Mouse (Mus musculus): ENCODE measurements around the gene Naip1.
"Not testable (repeated sequence)": the region's sequence is repeated elsewhere in the genome, so short reads cannot be mapped to it uniquely, and the experiment has no call there.

Gene Naip1

GRCm38 (mm10) chr13:100409825-100410224, 42.8 kb downstream of the Naip1 start:
- in situ Hi-C loops (cut with MboI; ENCODE audit: low pct_unique_long_range_greater_than_20kb in 1 of 2, low sequenced_read_pairs in 2 of 2, unreplicated experiment in 1 of 2): no loop called here

GRCm38 (mm10) chr13:100409181-100409580, 43.5 kb downstream of the Naip1 start:
- in situ Hi-C loops (cut with MboI; ENCODE audit: low pct_unique_long_range_greater_than_20kb in 1 of 2, low sequenced_read_pairs in 2 of 2, unreplicated experiment in 1 of 2): no loop called here

- in situ Hi-C loops (cut with MboI; ENCODE audit: low pct_unique_long_range_greater_than_20kb in 1 of 2, low sequenced_read_pairs in 2 of 2, unreplicated experiment in 1 of 2): no loop called here
Measured at GRCm38 (mm10) chr13:100408242-100408641, 44.4 kb downstream of the Naip1 start.

- in situ Hi-C loops (cut with MboI; ENCODE audit: low pct_unique_long_range_greater_than_20kb in 1 of 2, low sequenced_read_pairs in 2 of 2, unreplicated experiment in 1 of 2): not testable (repeated sequence)
Measured at GRCm38 (mm10) chr13:100402930-100403637, 49.6 kb downstream of the Naip1 start.

GRCm38 (mm10) chr13:100391021-100391420, 61.6 kb downstream of the Naip1 start:
- in situ Hi-C loops (cut with MboI; ENCODE audit: low pct_unique_long_range_greater_than_20kb in 1 of 2, low sequenced_read_pairs in 2 of 2, unreplicated experiment in 1 of 2): loop anchor here in 1 of 2 experiments (10.0 kb wide), 1 partner anchor 276 kb away; no protein-coding TSS in a partner anchor

GRCm38 (mm10) chr13:100370536-100370935, 82.1 kb downstream of the Naip1 start:
- in situ Hi-C loops (cut with MboI; ENCODE audit: low pct_unique_long_range_greater_than_20kb in 1 of 2, low sequenced_read_pairs in 2 of 2, unreplicated experiment in 1 of 2): no loop called here
